Mouse (Mus musculus) lung, postnatal 0 days (tissue): ENCODE measurements at regions not wholly inside any gene's neighbourhood (a gene's known extent, or its start where the extent isn't known, plus 50 kb on each side); places are given as distances from the start of the nearest gene placed in this dataset.

Source experiments
- CTCF ChIP-seq: IDR thresholded peaks from 2 replicates; pipeline ENCODE4 v1.5.1; 2016; ENCODE audit warnings: antibody characterized with exemption, mild to moderate bottlenecking
- EP300 ChIP-seq: IDR thresholded peaks from 2 replicates; pipeline ENCODE4 v1.6.1; 2016; ENCODE audit warnings: antibody characterized with exemption, mild to moderate bottlenecking, control low read depth

DNA sequence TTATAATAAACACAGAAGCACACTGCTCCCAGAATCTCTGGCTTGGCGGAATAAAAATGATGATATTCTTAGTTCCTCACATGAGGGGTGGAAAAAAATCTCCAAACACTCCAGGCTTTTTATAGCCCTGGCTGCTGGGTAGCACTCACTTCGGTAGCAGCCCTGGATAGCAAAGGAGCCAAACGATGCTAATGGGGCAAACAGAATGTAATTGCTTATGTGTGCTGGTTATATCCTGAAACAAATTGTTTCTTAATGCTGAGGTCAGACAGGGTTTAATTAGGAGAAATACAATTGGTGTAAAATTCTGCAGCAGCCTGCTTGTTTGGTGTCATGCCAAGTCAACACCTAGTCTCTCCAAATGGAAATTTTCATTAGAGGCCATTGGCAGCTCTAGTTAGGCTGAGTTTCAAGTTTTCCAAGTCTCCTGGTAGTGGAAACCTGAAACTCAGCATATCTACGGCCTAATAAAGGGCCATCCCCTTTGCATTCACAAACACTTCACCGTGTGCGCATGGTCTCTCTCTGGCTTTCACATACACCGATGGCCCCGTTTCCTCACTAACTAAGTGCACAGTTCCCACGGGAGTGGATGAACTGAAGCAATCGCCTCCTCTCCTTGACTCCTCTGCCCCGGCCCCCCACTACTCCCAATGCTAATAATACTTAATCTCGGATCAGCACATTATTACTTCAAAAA lies 524.8 kb upstream of the Nox3 start:
- TF ChIP-seq CTCF, result no peak
- no peak for TF ChIP-seq EP300
